Mouse (Mus musculus) CD4-positive, CD25-positive, alpha-beta regulatory T cell (primary cell): Measurements from ENCODE around the gene Gm10644. TPM values are rescaled to one million over a fixed set of nuclear protein-coding genes. Genes with fewer than 3 reads are reported as not detected.

Experiments used
- polyA plus RNA-seq: library from polyadenylated mRNA; unstranded; fragments of 100-300 nt; shearing (Covaris generic); gene quantifications from one replicate; pipeline ENCODE4 v1.2.1, GENCODE M21; 2017

The Gm10644 gene
- 0.49 TPM for polyA plus RNA-seq

GRCm38 (mm10) chr8:83955106-83955957 lies at the start of gene Gm10644, which contains the start of gene Asf1b:
Gm10644 (minus strand) TSS chr8:83955205.
Asf1b (plus strand) TSS chr8:83955507.

GRCm38 (mm10) chr8:84001281-84002000 lies 46.4 kb upstream of the Gm10644 start, which contains the start of gene 1700067K01Rik:
1700067K01Rik (plus strand) TSS chr8:84001502.

GRCm38 (mm10) chr8:83997511-83998141 lies 42.6 kb upstream of the Gm10644 start, which contains the start of gene Samd1:
Samd1 (plus strand) TSS chr8:83997672.

GRCm38 (mm10) chr8:83972150-83973120 lies 17.4 kb upstream of the Gm10644 start, which contains the start of gene Prkaca:
Prkaca (plus strand) TSS chr8:83972993.

GRCm38 (mm10) chr8:83899363-83900252 lies 55.4 kb downstream of the Gm10644 start, which contains the start of gene Adgrl1:
Adgrl1 (plus strand) TSS chr8:83900105.

Other genes with a start within 250 kb of the Gm10644 start
- 197 TPM for gene Ddx39, start 240.0 kb downstream of the Gm10644 start, polyA plus RNA-seq
- 485 TPM for gene Adgre5, start 213.9 kb downstream of the Gm10644 start, polyA plus RNA-seq
- 8.6 TPM for gene Adgrl1, start 55.1 kb downstream of the Gm10644 start, polyA plus RNA-seq
- gene Asf1b, start 302 bp upstream of the Gm10644 start, polyA plus RNA-seq = 16.3 TPM
- gene Prkaca, start 17.8 kb upstream of the Gm10644 start, polyA plus RNA-seq = 68.8 TPM
- gene Samd1, start 42.5 kb upstream of the Gm10644 start, polyA plus RNA-seq = 16.4 TPM
- 0.54 TPM for gene 1700067K01Rik, start 46.3 kb upstream of the Gm10644 start, polyA plus RNA-seq
- gene 2210011C24Rik, start 57.0 kb upstream of the Gm10644 start, polyA plus RNA-seq = 1.3 TPM
- gene Palm3, start 66.3 kb upstream of the Gm10644 start, polyA plus RNA-seq = 14.5 TPM
- gene Il27ra, start 87.4 kb upstream of the Gm10644 start, polyA plus RNA-seq = 361 TPM
- gene Rln3, start 89.8 kb upstream of the Gm10644 start, polyA plus RNA-seq = 133 TPM
- 2.0 TPM for gene Gm10643, start 109.9 kb upstream of the Gm10644 start, polyA plus RNA-seq
- 42.0 TPM for gene Rfx1, start 111.6 kb upstream of the Gm10644 start, polyA plus RNA-seq
- gene Dcaf15, start 149.6 kb upstream of the Gm10644 start, polyA plus RNA-seq = 33.5 TPM
- 11.6 TPM for gene Podnl1, start 170.8 kb upstream of the Gm10644 start, polyA plus RNA-seq
- 46.5 TPM for gene Cc2d1a, start 192.7 kb upstream of the Gm10644 start, polyA plus RNA-seq
- gene 4930432K21Rik, start 192.8 kb upstream of the Gm10644 start, polyA plus RNA-seq = 2.3 TPM
- gene Nanos3, start 230.0 kb upstream of the Gm10644 start, polyA plus RNA-seq = 0.75 TPM